Mouse (Mus musculus): ENCODE results near the gene Ankrd2. TPM values are rescaled to one million over a fixed set of nuclear protein-coding genes. Genes with fewer than 3 reads are reported as not detected.
A peak's percentile ranks its signal among the peaks of the same experiment; 100 is the strongest.

The Ankrd2 gene
- polyA plus RNA-seq, 1 experiment from 2014 or later = not detected

DNA sequence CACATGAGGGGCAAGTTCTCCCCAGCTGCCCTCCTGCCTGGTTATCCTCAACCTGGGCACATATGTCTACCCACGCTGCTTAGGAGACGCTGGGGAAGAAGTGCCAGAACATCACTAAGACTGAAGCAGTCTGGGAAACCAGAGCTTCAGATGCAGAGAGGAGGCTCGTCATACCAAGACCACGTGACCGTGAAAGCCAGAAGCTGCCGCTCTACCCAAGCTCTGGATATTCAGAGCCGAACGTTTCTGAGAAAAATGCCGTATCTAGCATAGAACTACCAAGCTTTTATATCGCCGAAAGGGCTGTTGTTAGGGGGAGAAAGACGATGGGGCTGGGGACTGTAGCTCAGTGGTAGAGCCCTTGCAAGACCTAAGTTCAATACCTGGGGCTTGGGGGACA, 2.5 kb downstream of the Ankrd2 start:
- no peaks in the 10 kb centered on the region for H3K27me3 ChIP-seq (ENCODE audit: control insufficient read depth, insufficient read depth, low read length)
- no peaks in the 10 kb centered on the region; the same call in none of the 2 replicates for H3K4me1 ChIP-seq (ENCODE audit: control insufficient read depth, insufficient read depth, low read length)
- peaks cover 10% of the 10 kb centered on the region for H3K36me3 ChIP-seq (ENCODE audit: control insufficient read depth, insufficient read depth, low read length)
- 89% methylated on average over 12 of the region's 12 CpGs for WGBS
- no peak overlapping the region for H3K27ac ChIP-seq (ENCODE audit: low read depth, low read length)
- ATAC-seq (ENCODE audit: low FRiP score, low TSS enrichment) = no peak
- H3K9me3 ChIP-seq (ENCODE audit: control insufficient read depth, low read length) = no peaks in the 10 kb centered on the region
- H3K4me2 ChIP-seq (replicated peaks; ENCODE audit: low read depth, low read length) = no peak overlapping the region
- H3K4me3 ChIP-seq (ENCODE audit: low read length) = no peak overlapping the region
- H3K9ac ChIP-seq (ENCODE audit: low read depth, low read length) = no peak overlapping the region

DNA sequence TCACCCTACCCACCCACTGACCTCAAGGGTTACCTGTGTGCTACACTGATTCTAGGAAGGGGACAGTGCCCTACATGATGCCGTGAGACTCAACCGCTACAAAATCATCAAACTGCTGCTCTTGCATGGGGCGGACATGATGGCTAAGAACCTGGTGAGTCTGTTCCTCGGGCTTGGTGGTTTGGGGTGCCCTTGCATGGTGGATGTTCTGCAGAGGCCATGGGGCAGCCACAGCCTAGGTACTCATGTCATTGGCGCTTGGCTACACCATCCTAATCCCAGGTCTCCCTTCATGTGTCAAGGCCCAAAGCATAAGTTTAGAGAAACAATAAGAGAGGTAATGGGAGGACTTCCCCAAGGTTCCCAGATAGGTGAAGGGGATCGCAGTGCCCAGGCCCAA, 8.2 kb downstream of the Ankrd2 start:
- WGBS = 96% methylated on average over 6 of the region's 6 CpGs
- no peaks in the 10 kb centered on the region for H3K27me3 ChIP-seq (ENCODE audit: control insufficient read depth, insufficient read depth, low read length)
- ATAC-seq (ENCODE audit: low FRiP score, low TSS enrichment) = no peak

DNA sequence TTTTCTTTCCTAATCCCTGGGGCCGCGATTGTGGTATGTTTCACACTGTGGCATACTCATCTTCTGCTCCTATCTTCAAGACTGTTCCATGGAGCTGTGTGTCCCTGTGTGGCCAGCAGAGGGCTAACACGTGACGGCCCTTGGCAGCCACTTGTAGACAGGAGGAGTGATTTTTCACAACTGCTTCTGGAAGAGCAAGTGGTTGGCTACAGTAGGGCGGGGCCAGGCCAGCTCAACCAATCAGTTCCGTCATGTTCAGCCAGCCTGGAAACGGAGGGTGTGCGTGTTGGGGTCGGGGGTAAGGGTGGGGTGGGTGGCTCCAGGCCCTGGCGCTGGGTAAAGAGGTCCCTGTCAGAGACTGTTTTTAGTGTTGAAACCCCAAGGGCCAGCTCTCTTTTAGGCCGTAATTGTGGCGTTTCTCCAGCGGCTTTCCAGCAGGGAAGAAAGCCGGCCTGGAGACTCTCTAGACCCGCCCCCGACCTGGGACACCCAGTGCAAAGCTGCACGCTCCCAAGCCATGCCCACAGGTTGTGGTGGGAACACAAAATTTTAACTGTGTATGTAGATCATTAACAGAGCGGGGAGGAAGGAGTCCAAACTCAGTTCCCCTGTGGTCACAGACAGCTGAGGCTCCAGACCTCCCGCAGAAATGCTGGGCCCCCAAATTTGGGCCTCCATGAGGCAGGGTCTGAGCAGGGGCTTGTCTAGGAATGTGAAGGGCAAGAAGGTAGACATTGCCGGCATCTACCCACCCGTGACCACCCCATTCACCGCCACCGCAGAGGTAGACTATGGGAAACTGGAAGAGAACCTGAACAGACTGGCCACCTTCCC, 9.7 kb downstream of the Ankrd2 start, which contains the start of gene Hoga1:
Hoga1 (plus strand) TSS at position 342 of the 834 bp plus-strand sequence.
- peak within 1 kb of the TSS; percentile 67 for H3K27ac ChIP-seq (ENCODE audit: low read depth, low read length)
- ATAC-seq (ENCODE audit: low FRiP score, low TSS enrichment) = peak; percentile 95
- H3K9ac ChIP-seq (ENCODE audit: low read depth, low read length) = peak within 1 kb of the TSS; percentile 34; the same call in 1 of the 2 replicates
- no peaks in the 10 kb centered on the region for H3K27me3 ChIP-seq (ENCODE audit: control insufficient read depth, insufficient read depth, low read length)
- peak within 1 kb of the TSS; percentile 35 for H3K4me3 ChIP-seq (ENCODE audit: low read length)
- no peaks in the 10 kb centered on the region for H3K36me3 ChIP-seq (ENCODE audit: control insufficient read depth, insufficient read depth, low read length)
- H3K9me3 ChIP-seq (ENCODE audit: control insufficient read depth, low read length) = no peaks in the 10 kb centered on the region
- 17% methylated on average over 23 of the region's 23 CpGs for WGBS
- peak within 1 kb of the TSS; percentile 56 for H3K4me2 ChIP-seq (replicated peaks; ENCODE audit: low read depth, low read length)
- H3K4me1 ChIP-seq (ENCODE audit: control insufficient read depth, insufficient read depth, low read length) = no peaks in the 10 kb centered on the region

More for the DNA sequence above, 8.2 kb downstream of the Ankrd2 start:
- Histone ChIP-seq H3K4me2 (replicated peaks; ENCODE audit: low read depth, low read length) (no peak overlapping the region), H3K36me3 (ENCODE audit: control insufficient read depth, insufficient read depth, low read length) (no peaks in the 10 kb centered on the region), H3K4me3 (ENCODE audit: low read length) (no peak overlapping the region), H3K9me3 (ENCODE audit: control insufficient read depth, low read length) (no peaks in the 10 kb centered on the region), H3K4me1 (ENCODE audit: control insufficient read depth, insufficient read depth, low read length) (no peaks in the 10 kb centered on the region), H3K9ac (ENCODE audit: low read depth, low read length) (no peak overlapping the region), H3K27ac (ENCODE audit: low read depth, low read length) (no peak overlapping the region)

DNA sequence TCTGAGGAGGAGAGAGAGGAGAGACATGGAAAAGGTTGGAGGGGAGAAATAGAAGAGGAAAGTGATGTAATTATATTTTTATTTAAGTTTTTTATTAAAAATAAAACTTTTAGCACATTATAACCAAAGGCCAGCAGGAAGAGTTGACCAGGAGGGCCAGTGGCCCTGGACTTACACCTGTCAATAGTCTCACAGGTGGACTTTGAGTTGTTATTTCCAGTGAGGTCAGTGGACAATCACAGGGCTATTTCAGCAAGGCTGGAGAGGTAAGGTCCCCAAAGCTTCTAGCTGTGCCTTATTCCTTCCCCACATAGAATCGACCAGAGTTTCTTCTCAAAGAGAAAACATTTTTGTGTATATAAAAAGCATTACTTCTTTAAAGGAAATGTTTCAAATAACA, 14.5 kb downstream of the Ankrd2 start:
- Histone ChIP-seq H3K4me3 (ENCODE audit: low read length) (no peak overlapping the region), H3K36me3 (ENCODE audit: control insufficient read depth, insufficient read depth, low read length) (no peaks in the 10 kb centered on the region), H3K9me3 (ENCODE audit: control insufficient read depth, low read length) (no peaks in the 10 kb centered on the region), H3K27me3 (ENCODE audit: control insufficient read depth, insufficient read depth, low read length) (no peaks in the 10 kb centered on the region), H3K9ac (ENCODE audit: low read depth, low read length) (no peak overlapping the region), H3K4me1 (ENCODE audit: control insufficient read depth, insufficient read depth, low read length) (no peaks in the 10 kb centered on the region), H3K4me2 (replicated peaks; ENCODE audit: low read depth, low read length) (no peak overlapping the region), H3K27ac (ENCODE audit: low read depth, low read length) (no peak overlapping the region)
- no peak for ATAC-seq (ENCODE audit: low FRiP score, low TSS enrichment)
- whole genome bisulfite sequencing = 88% methylated on average over 1 of the region's 1 CpGs

DNA sequence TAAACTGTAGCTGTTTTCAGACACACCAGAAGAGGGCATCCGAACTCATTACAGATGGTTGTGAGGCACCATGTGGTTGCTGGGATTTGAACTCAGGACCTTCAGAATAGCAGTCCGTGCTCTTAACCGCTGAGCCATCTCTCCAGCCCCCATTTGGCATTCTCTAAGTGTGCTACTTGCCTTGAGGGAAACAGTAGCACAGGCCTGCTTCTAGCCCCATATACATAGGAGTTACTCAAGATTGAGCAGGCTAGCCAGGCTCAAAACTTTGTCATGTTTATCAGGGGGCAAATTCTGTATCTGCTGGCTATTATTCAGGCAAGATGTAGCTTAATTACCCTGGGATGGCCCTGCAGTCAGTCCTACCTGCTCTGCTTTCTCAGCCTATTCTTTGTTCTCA, 15.6 kb downstream of the Ankrd2 start:
- Histone ChIP-seq H3K4me2 (replicated peaks; ENCODE audit: low read depth, low read length) (no peak overlapping the region), H3K9ac (ENCODE audit: low read depth, low read length) (no peak overlapping the region), H3K9me3 (ENCODE audit: control insufficient read depth, low read length) (no peaks in the 10 kb centered on the region), H3K27me3 (ENCODE audit: control insufficient read depth, insufficient read depth, low read length) (no peaks in the 10 kb centered on the region), H3K4me1 (ENCODE audit: control insufficient read depth, insufficient read depth, low read length) (no peaks in the 10 kb centered on the region), H3K4me3 (ENCODE audit: low read length) (no peak overlapping the region), H3K36me3 (ENCODE audit: control insufficient read depth, insufficient read depth, low read length) (no peaks in the 10 kb centered on the region), H3K27ac (ENCODE audit: low read depth, low read length) (no peak overlapping the region)
- no peak for ATAC-seq (ENCODE audit: low FRiP score, low TSS enrichment)
- WGBS = 85% methylated on average over 3 of the region's 3 CpGs

DNA sequence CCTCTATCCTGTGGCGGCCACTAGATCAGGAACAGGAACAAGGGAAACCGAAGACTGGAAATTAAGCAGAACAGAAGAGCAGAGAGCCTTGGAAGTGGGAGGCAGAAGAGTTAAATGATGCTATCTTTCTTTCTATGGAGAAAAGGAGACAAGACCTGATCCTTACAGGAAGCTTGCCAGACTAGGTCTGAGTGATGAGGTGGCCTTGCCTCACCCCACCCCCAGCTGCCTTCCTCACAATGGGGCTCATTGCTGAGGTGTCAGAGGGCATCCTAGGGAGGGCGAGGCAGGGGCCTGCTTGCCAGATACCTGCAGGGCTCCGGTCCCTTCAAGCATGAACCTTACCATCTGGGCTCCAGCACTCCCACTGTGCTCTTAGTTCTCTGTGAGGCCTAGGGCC, 16.1 kb downstream of the Ankrd2 start, which contains the start of gene 4933411K16Rik:
4933411K16Rik (plus strand) TSS at position 301 of the 400 bp plus-strand sequence.
- no peak within 1 kb of the TSS for H3K4me3 ChIP-seq (ENCODE audit: low read length)
- 67% methylated on average over 4 of the region's 4 CpGs for WGBS
- no peaks in the 10 kb centered on the region for H3K9me3 ChIP-seq (ENCODE audit: control insufficient read depth, low read length)
- H3K27me3 ChIP-seq (ENCODE audit: control insufficient read depth, insufficient read depth, low read length) = no peaks in the 10 kb centered on the region
- no peaks in the 10 kb centered on the region for H3K4me1 ChIP-seq (ENCODE audit: control insufficient read depth, insufficient read depth, low read length)
- H3K4me2 ChIP-seq (replicated peaks; ENCODE audit: low read depth, low read length) = no peak within 1 kb of the TSS
- H3K36me3 ChIP-seq (ENCODE audit: control insufficient read depth, insufficient read depth, low read length) = no peaks in the 10 kb centered on the region
- ATAC-seq (ENCODE audit: low FRiP score, low TSS enrichment) = no peak
- H3K27ac ChIP-seq (ENCODE audit: low read depth, low read length) = no peak within 1 kb of the TSS
- no peak within 1 kb of the TSS for H3K9ac ChIP-seq (ENCODE audit: low read depth, low read length)

DNA sequence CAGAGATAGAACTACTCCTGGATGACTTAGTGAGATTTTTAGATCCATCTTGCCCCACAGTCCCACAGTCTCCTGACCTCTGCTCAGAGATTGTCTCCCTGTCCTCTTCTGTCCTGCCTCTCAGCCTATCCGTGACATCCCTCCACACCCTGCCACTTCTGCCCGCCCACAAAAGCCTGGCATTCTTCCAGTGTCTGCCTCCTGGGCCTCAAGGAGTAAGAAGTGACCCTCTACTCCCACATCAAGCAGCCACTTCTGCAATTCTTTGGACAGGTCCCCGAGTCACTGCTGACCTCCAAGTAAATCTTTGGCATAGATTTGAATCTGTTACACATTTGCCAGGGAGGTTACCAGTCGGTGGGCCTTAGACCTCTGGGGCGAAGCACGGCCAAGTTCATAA, 18.5 kb downstream of the Ankrd2 start:
- H3K9me3 ChIP-seq (ENCODE audit: control insufficient read depth, low read length) = no peaks in the 10 kb centered on the region
- H3K27me3 ChIP-seq (ENCODE audit: control insufficient read depth, insufficient read depth, low read length) = no peaks in the 10 kb centered on the region
- H3K36me3 ChIP-seq (ENCODE audit: control insufficient read depth, insufficient read depth, low read length) = no peaks in the 10 kb centered on the region
- no peak overlapping the region for H3K4me2 ChIP-seq (replicated peaks; ENCODE audit: low read depth, low read length)
- H3K4me3 ChIP-seq (ENCODE audit: low read length) = no peak overlapping the region
- no peaks in the 10 kb centered on the region for H3K4me1 ChIP-seq (ENCODE audit: control insufficient read depth, insufficient read depth, low read length)
- H3K9ac ChIP-seq (ENCODE audit: low read depth, low read length) = no peak overlapping the region
- H3K27ac ChIP-seq (ENCODE audit: low read depth, low read length) = no peak overlapping the region
- ATAC-seq (ENCODE audit: low FRiP score, low TSS enrichment) = no peak
- 59% methylated on average over 6 of the region's 6 CpGs for WGBS

DNA sequence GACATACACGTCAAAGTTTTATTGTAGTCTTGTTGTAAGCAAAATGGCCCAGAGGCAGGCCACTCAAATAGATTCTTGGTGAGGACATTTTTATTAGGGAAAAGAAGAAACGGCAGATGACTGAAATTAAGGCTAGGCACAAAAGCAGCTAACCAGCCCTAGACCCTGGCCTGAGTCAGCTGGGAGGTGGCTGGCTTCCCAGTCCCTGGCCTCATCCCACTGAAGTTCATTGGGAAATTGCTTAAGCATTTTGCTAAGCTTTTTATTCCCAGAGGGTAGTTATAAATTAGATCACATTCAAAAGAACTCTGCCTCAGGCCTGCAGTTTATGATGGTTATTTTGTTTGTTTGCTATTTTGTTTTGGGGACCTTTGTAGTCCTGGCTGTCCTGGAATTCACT, 20.1 kb downstream of the Ankrd2 start:
- WGBS = 71% methylated on average over 2 of the region's 2 CpGs
- no peaks in the 10 kb centered on the region for H3K9me3 ChIP-seq (ENCODE audit: control insufficient read depth, low read length)
- no peak for ATAC-seq (ENCODE audit: low FRiP score, low TSS enrichment)
- H3K4me3 ChIP-seq (ENCODE audit: low read length) = no peak overlapping the region
- no peak overlapping the region for H3K9ac ChIP-seq (ENCODE audit: low read depth, low read length)
- H3K27me3 ChIP-seq (ENCODE audit: control insufficient read depth, insufficient read depth, low read length) = no peaks in the 10 kb centered on the region
- no peak overlapping the region for H3K4me2 ChIP-seq (replicated peaks; ENCODE audit: low read depth, low read length)
- no peaks in the 10 kb centered on the region for H3K4me1 ChIP-seq (ENCODE audit: control insufficient read depth, insufficient read depth, low read length)
- no peak overlapping the region for H3K27ac ChIP-seq (ENCODE audit: low read depth, low read length)
- H3K36me3 ChIP-seq (ENCODE audit: control insufficient read depth, insufficient read depth, low read length) = no peaks in the 10 kb centered on the region

DNA sequence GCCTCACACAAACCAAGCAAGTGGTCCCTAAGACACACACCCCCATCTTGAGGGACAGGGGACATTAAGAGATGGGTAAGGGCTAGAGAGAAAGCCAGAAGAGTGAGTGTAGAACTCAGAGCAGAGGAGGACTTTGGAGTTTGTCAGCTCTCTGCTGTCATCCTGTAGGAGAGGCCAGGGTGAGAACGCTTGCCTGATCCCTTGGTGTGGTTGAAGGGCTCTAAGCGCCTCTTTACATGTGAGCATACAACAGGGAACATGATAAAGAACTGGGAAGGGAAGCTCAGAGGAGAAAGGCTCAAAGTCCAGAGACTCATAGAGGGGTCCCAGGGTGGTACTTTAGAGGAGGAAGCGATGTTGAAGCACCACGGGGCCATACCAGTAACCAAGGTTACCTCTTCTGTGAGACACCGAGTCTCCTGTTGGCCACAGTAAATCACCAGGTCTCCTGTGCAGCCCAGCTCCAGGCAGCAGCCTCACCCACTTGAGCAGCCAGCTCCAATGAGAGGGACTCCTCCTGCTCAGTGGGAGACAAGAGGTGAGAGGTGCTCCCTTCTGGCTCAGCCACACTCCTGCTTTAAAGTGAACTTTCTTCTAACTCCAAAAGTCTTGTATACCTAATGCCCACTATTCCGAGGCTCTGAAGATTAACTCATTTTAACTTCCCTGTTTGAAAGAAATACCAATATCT, 21.1 kb downstream of the Ankrd2 start:
- Histone ChIP-seq H3K4me1 (ENCODE audit: control insufficient read depth, insufficient read depth, low read length) (no peaks in the 10 kb centered on the region), H3K9me3 (ENCODE audit: control insufficient read depth, low read length) (no peaks in the 10 kb centered on the region), H3K9ac (ENCODE audit: low read depth, low read length) (no peak overlapping the region), H3K4me2 (replicated peaks; ENCODE audit: low read depth, low read length) (no peak overlapping the region), H3K27me3 (ENCODE audit: control insufficient read depth, insufficient read depth, low read length) (no peaks in the 10 kb centered on the region), H3K36me3 (ENCODE audit: control insufficient read depth, insufficient read depth, low read length) (no peaks in the 10 kb centered on the region), H3K27ac (ENCODE audit: low read depth, low read length) (no peak overlapping the region), H3K4me3 (ENCODE audit: low read length) (no peak overlapping the region)
- ATAC-seq (ENCODE audit: low FRiP score, low TSS enrichment) = no peak
- 76% methylated on average over 6 of the region's 6 CpGs for whole genome bisulfite sequencing
